Mouse (Mus musculus): ENCODE results near the gene Arfgef2. TPM values are rescaled to one million over a fixed set of nuclear protein-coding genes. Genes with fewer than 3 reads are reported as not detected.

Gene Arfgef2
- polyA plus RNA-seq, 1 experiment from 2014 or later, result 5.8 TPM

- no peak for ATAC-seq (ENCODE audit: insufficient number of reproducible peaks, insufficient read depth, low FRiP score, low TSS enrichment, low read depth)
- Histone ChIP-seq H3K9me3 (no peaks in the 10 kb centered on the region), H3K4me1 (replicated peaks) (no peaks in the 10 kb centered on the region), H3K27ac (no peak overlapping the region), H3K27me3 (no peaks in the 10 kb centered on the region), H3K9ac (replicated peaks) (no peak overlapping the region), H3K4me3 (replicated peaks) (no peak overlapping the region), H3K4me2 (no peak overlapping the region), H3K36me3 (0 out of 2 replicates have a peak, but pooled peaks cover 3% of the 10 kb centered on the region)
- 87% methylated on average over 8 of the region's 8 CpGs for WGBS
Measured at GRCm38 (mm10) chr2:166826491-166827224, 21.3 kb downstream of the Arfgef2 start.

GRCm38 (mm10) chr2:166828306-166828705 lies 22.9 kb downstream of the Arfgef2 start:
- no peaks in the 10 kb centered on the region for H3K9me3 ChIP-seq
- WGBS, result 93% methylated on average over 12 of the region's 12 CpGs
- H3K4me2 ChIP-seq, result no peak overlapping the region
- H3K27ac ChIP-seq, result no peak overlapping the region
- no peak overlapping the region for H3K9ac ChIP-seq (replicated peaks)
- no peak overlapping the region for H3K4me3 ChIP-seq (replicated peaks)
- no peak for ATAC-seq (ENCODE audit: insufficient number of reproducible peaks, insufficient read depth, low FRiP score, low TSS enrichment, low read depth)
- H3K27me3 ChIP-seq, result no peaks in the 10 kb centered on the region
- H3K4me1 ChIP-seq (replicated peaks), result no peaks in the 10 kb centered on the region
- 0 out of 2 replicates have a peak, but pooled peaks cover 3% of the 10 kb centered on the region for H3K36me3 ChIP-seq

- no peaks in the 10 kb centered on the region for H3K9me3 ChIP-seq
- ATAC-seq (ENCODE audit: insufficient number of reproducible peaks, insufficient read depth, low FRiP score, low TSS enrichment, low read depth), result no peak
- H3K27me3 ChIP-seq, result no peaks in the 10 kb centered on the region
- H3K36me3 ChIP-seq, result 0 out of 2 replicates have a peak, but pooled peaks cover 8% of the 10 kb centered on the region
- no peak overlapping the region for H3K4me2 ChIP-seq
- H3K27ac ChIP-seq, result no peak overlapping the region
- no peak overlapping the region for H3K9ac ChIP-seq (replicated peaks)
- 0 out of 2 replicates have a peak, but pooled peaks cover 2% of the 10 kb centered on the region for H3K4me1 ChIP-seq (replicated peaks)
- 77% methylated on average over 5 of the region's 5 CpGs for WGBS
- no peak overlapping the region for H3K4me3 ChIP-seq (replicated peaks)
Measured at GRCm38 (mm10) chr2:166830350-166830749, 25.0 kb downstream of the Arfgef2 start.

GRCm38 (mm10) chr2:166834091-166834490 lies 28.7 kb downstream of the Arfgef2 start:
- ATAC-seq (ENCODE audit: insufficient number of reproducible peaks, insufficient read depth, low FRiP score, low TSS enrichment, low read depth), result no peak
- H3K4me3 ChIP-seq (replicated peaks), result no peak overlapping the region

GRCm38 (mm10) chr2:166834796-166835195 lies 29.4 kb downstream of the Arfgef2 start:
- 90% methylated on average over 4 of the region's 4 CpGs for WGBS
- H3K4me1 ChIP-seq (replicated peaks), result 0 out of 2 replicates have a peak, but pooled peaks cover 2% of the 10 kb centered on the region
- peaks cover 25% of the 10 kb centered on the region for H3K36me3 ChIP-seq

More at GRCm38 (mm10) chr2:166834091-166834490, 28.7 kb downstream of the Arfgef2 start:
- H3K27ac ChIP-seq, result no peak overlapping the region
- H3K9ac ChIP-seq (replicated peaks), result no peak overlapping the region
- H3K4me1 ChIP-seq (replicated peaks), result 0 out of 2 replicates have a peak, but pooled peaks cover 2% of the 10 kb centered on the region
- peaks cover 25% of the 10 kb centered on the region for H3K36me3 ChIP-seq
- WGBS, result 89% methylated on average over 2 of the region's 2 CpGs
- H3K4me2 ChIP-seq, result no peak overlapping the region
- no peaks in the 10 kb centered on the region for H3K27me3 ChIP-seq
- no peaks in the 10 kb centered on the region for H3K9me3 ChIP-seq

GRCm38 (mm10) chr2:166835581-166835980 lies 30.2 kb downstream of the Arfgef2 start:
- Histone ChIP-seq H3K4me1 (replicated peaks) (0 out of 2 replicates have a peak, but pooled peaks cover 2% of the 10 kb centered on the region), H3K36me3 (peaks cover 30% of the 10 kb centered on the region), H3K9me3 (no peaks in the 10 kb centered on the region), H3K27me3 (no peaks in the 10 kb centered on the region), H3K9ac (replicated peaks) (no peak overlapping the region), H3K4me2 (no peak overlapping the region), H3K27ac (no peak overlapping the region), H3K4me3 (replicated peaks) (no peak overlapping the region)
- ATAC-seq (ENCODE audit: insufficient number of reproducible peaks, insufficient read depth, low FRiP score, low TSS enrichment, low read depth), result no peak
- WGBS, result 82% methylated on average over 5 of the region's 5 CpGs

More at GRCm38 (mm10) chr2:166834796-166835195, 29.4 kb downstream of the Arfgef2 start:
- Histone ChIP-seq H3K9me3 (no peaks in the 10 kb centered on the region), H3K27ac (no peak overlapping the region), H3K4me2 (no peak overlapping the region), H3K27me3 (no peaks in the 10 kb centered on the region), H3K9ac (replicated peaks) (no peak overlapping the region), H3K4me3 (replicated peaks) (no peak overlapping the region)
- no peak for ATAC-seq (ENCODE audit: insufficient number of reproducible peaks, insufficient read depth, low FRiP score, low TSS enrichment, low read depth)

GRCm38 (mm10) chr2:166841813-166842212 lies 36.4 kb downstream of the Arfgef2 start:
- Histone ChIP-seq H3K27me3 (no peaks in the 10 kb centered on the region), H3K9ac (replicated peaks) (no peak overlapping the region), H3K4me3 (replicated peaks) (no peak overlapping the region), H3K9me3 (no peaks in the 10 kb centered on the region), H3K4me2 (no peak overlapping the region), H3K4me1 (replicated peaks) (no peaks in the 10 kb centered on the region), H3K27ac (no peak overlapping the region), H3K36me3 (peaks cover 48% of the 10 kb centered on the region)
- ATAC-seq (ENCODE audit: insufficient number of reproducible peaks, insufficient read depth, low FRiP score, low TSS enrichment, low read depth), result no peak
- 89% methylated on average over 4 of the region's 4 CpGs for WGBS

- Histone ChIP-seq H3K36me3 (peaks cover 71% of the 10 kb centered on the region), H3K4me3 (replicated peaks) (no peak overlapping the region), H3K9me3 (peaks cover 5% of the 10 kb centered on the region; the same call in 1 of the 2 replicates), H3K27me3 (no peaks in the 10 kb centered on the region), H3K4me2 (no peak overlapping the region), H3K27ac (no peak overlapping the region), H3K9ac (replicated peaks) (no peak overlapping the region), H3K4me1 (replicated peaks) (no peaks in the 10 kb centered on the region)
- WGBS, result 84% methylated on average over 11 of the region's 11 CpGs
- no peak for ATAC-seq (ENCODE audit: insufficient number of reproducible peaks, insufficient read depth, low FRiP score, low TSS enrichment, low read depth)
Measured at GRCm38 (mm10) chr2:166850691-166851090, 45.3 kb downstream of the Arfgef2 start.

GRCm38 (mm10) chr2:166852270-166852669 lies 46.9 kb downstream of the Arfgef2 start:
- Histone ChIP-seq H3K27me3 (no peaks in the 10 kb centered on the region), H3K4me1 (replicated peaks) (no peaks in the 10 kb centered on the region), H3K4me2 (no peak overlapping the region), H3K36me3 (peaks cover 76% of the 10 kb centered on the region), H3K4me3 (replicated peaks) (no peak overlapping the region), H3K9me3 (peaks cover 5% of the 10 kb centered on the region; the same call in 1 of the 2 replicates), H3K27ac (no peak overlapping the region), H3K9ac (replicated peaks) (no peak overlapping the region)
- 93% methylated on average over 7 of the region's 7 CpGs for WGBS
- ATAC-seq (ENCODE audit: insufficient number of reproducible peaks, insufficient read depth, low FRiP score, low TSS enrichment, low read depth), result no peak

- Histone ChIP-seq H3K9ac (replicated peaks) (no peak overlapping the region), H3K27ac (no peak overlapping the region), H3K36me3 (peaks cover 93% of the 10 kb centered on the region), H3K4me1 (replicated peaks) (no peaks in the 10 kb centered on the region), H3K27me3 (no peaks in the 10 kb centered on the region), H3K4me2 (no peak overlapping the region), H3K4me3 (replicated peaks) (no peak overlapping the region), H3K9me3 (peaks cover 5% of the 10 kb centered on the region; the same call in 1 of the 2 replicates)
- ATAC-seq (ENCODE audit: insufficient number of reproducible peaks, insufficient read depth, low FRiP score, low TSS enrichment, low read depth), result no peak
- WGBS, result 94% methylated on average over 8 of the region's 8 CpGs
Measured at GRCm38 (mm10) chr2:166855771-166856170, 50.4 kb downstream of the Arfgef2 start.

- H3K9ac ChIP-seq (replicated peaks), result no peak overlapping the region
- peaks cover 94% of the 10 kb centered on the region for H3K36me3 ChIP-seq
- 90% methylated on average over 6 of the region's 6 CpGs for WGBS
- no peak overlapping the region for H3K27ac ChIP-seq
- H3K4me1 ChIP-seq (replicated peaks), result no peaks in the 10 kb centered on the region
- no peak overlapping the region for H3K4me2 ChIP-seq
- H3K9me3 ChIP-seq, result peaks cover 5% of the 10 kb centered on the region; the same call in 1 of the 2 replicates
- ATAC-seq (ENCODE audit: insufficient number of reproducible peaks, insufficient read depth, low FRiP score, low TSS enrichment, low read depth), result no peak
- H3K4me3 ChIP-seq (replicated peaks), result no peak overlapping the region
- no peaks in the 10 kb centered on the region for H3K27me3 ChIP-seq
Measured at GRCm38 (mm10) chr2:166856366-166856765, 51.0 kb downstream of the Arfgef2 start.

Measured in limb, embryonic 12.5 days (tissue).